Mouse (Mus musculus) erythroblast, embryonic 14.5 days (primary cell): ENCODE data around the gene Olfr625-ps1.
"Not testable (repeated sequence)": the region's sequence is repeated elsewhere in the genome, so short reads cannot be mapped to it uniquely, and the experiment has no call there.

Experiments used
- GATA1 ChIP-seq: IDR thresholded peaks from 2 replicates; pipeline ENCODE4 v1.6.1; 2012; ENCODE audit warnings: low read length, inconsistent platforms, mixed read lengths
- TAL1 ChIP-seq: IDR thresholded peaks from 3 replicates; pipeline ENCODE4 v1.6.1; 2012; ENCODE audit warnings: low read length, inconsistent platforms, mixed read lengths

GRCm38 (mm10) chr7:103716398-103716797 lies 33.9 kb downstream of the Olfr625-ps1 start:
- not testable (repeated sequence) for TF ChIP-seq TAL1, GATA1
